Comparison of ENCODE assay signal across 8 mouse cellular contexts in the genomic region with DNA sequence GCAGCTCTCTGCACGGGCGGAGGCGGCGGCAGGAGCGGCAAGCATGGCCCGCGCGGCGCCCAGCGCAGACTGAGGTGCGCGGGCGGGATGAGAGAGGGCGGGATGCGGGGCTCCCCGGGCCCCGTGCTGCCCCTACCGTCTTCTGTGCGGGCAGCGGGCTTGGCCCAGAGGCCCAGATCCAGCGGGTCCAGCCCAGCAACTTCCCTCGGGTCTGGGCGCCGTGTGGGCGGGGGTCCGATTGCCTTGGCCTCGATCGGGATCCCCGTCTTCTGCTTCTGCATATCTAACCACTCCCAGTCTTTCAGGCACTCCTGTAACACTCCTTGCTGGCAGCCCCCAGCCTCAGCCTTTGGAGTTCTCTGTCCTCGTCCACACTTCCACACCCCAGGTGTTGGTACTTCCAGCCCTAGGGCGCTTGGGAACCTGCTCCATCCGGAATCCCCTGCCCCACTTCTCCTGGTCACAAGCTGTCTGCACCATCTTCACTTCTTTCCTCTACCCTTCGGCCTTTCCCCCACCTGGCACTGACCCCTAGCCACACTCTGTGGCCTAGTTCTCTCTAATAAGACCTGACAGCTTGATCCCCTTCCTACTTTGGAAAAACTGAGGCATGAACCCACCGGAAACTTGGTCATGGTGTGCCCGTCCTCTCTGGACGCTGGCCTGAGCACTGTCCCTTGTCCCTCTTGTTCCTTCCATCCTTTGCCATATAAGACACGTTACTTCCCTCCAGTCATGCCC. TPM values are rescaled to one million over a fixed set of nuclear protein-coding genes. Genes with fewer than 3 reads are reported as not detected.
A peak's percentile ranks its signal among the peaks of the same experiment; 100 is the strongest.
DNase-seq lines count a peak whose midpoint lies in the region; ATAC-seq and TF ChIP-seq lines count a peak whose summit lies in the region.

No protein-coding gene starts in this region.

- peak overlapping the region; percentile 72 for H3K4me3 ChIP-seq in kidney, adult 2 months (ENCODE audit: insufficient read depth, low read depth, low read length)
- peak overlapping the region; percentile 89 for H3K4me3 ChIP-seq in liver, embryonic 12.5 days
- H3K4me3 ChIP-seq in stomach, embryonic 15.5 days (replicated peaks) = peak overlapping the region; percentile 86

- H3K4me1 ChIP-seq in kidney, adult 2 months (ENCODE audit: control insufficient read depth, insufficient read depth, low read length) = peaks cover 15% of the 10 kb centered on the region; the same call in 1 of the 2 replicates
- peaks cover 71% of the 10 kb centered on the region for H3K4me1 ChIP-seq in liver, embryonic 12.5 days
- peaks cover 23% of the 10 kb centered on the region for H3K4me1 ChIP-seq in stomach, embryonic 15.5 days

- no peaks in the 10 kb centered on the region for H3K36me3 ChIP-seq in kidney, adult 2 months (ENCODE audit: control insufficient read depth, insufficient read depth, low read length)
- H3K36me3 ChIP-seq in liver, embryonic 12.5 days = peaks cover 34% of the 10 kb centered on the region
- no peaks in the 10 kb centered on the region; the same call in 1 of the 2 replicates for H3K36me3 ChIP-seq in stomach, embryonic 15.5 days

- TF ChIP-seq CTCF in kidney, adult 2 months (conservative IDR thresholded peaks at IDR 0.05; ENCODE audit: insufficient read depth, insufficient read length, low read depth, low read length) = no peak

- H3K9me3 ChIP-seq in liver, embryonic 12.5 days (replicated peaks) = no peaks in the 10 kb centered on the region
- H3K9me3 ChIP-seq in stomach, embryonic 15.5 days = no peaks in the 10 kb centered on the region

- DNase-seq in kidney, adult 2 months = no peak
- no peak for DNase-seq in kidney, postnatal 10 days
- peak; percentile 3 to 12 for DNase-seq in CD8-positive naive resting alpha-beta T cell, adult 2 months (ENCODE audit: low read depth in 2 of 2, low spot score in 2 of 2)
- peak; percentile 74 for DNase-seq in ZHBTc4 (ENCODE audit: low read depth, low spot score)
- DNase-seq in thymus, postnatal 14 days = no peak

- TF ChIP-seq POLR2A in kidney, adult 2 months (IDR thresholded peaks at IDR 0.05; ENCODE audit: low read depth, low read length) = no peak

- peak overlapping the region; percentile 37 for H3K27ac ChIP-seq in kidney, adult 2 months (ENCODE audit: insufficient read depth, low read depth, low read length)
- H3K27ac ChIP-seq in liver, embryonic 12.5 days = peak overlapping the region; percentile 98
- H3K27ac ChIP-seq in stomach, embryonic 15.5 days = peak overlapping the region; percentile 74

- H3K27me3 ChIP-seq in kidney, adult 2 months (replicated peaks; ENCODE audit: control insufficient read depth, insufficient read depth, low read length) = no peaks in the 10 kb centered on the region
- no peaks in the 10 kb centered on the region for H3K27me3 ChIP-seq in liver, embryonic 12.5 days (replicated peaks)
- H3K27me3 ChIP-seq in stomach, embryonic 15.5 days (replicated peaks) = no peaks in the 10 kb centered on the region

- peak overlapping the region; percentile 87 for H3K4me2 ChIP-seq in liver, embryonic 12.5 days
- peak overlapping the region; percentile 84 for H3K4me2 ChIP-seq in stomach, embryonic 15.5 days

- WGBS in kidney, adult 2 months = 5% methylated on average over 37 of the region's 37 CpGs
- 4% methylated on average over 31 of the region's 37 CpGs for WGBS in liver, embryonic 12.5 days (ENCODE audit: insufficient replicate concordance)
- WGBS in stomach, embryonic 15.5 days = 3% methylated on average over 33 of the region's 37 CpGs

- peak overlapping the region; percentile 91 for H3K9ac ChIP-seq in liver, embryonic 12.5 days
- peak overlapping the region; percentile 78 for H3K9ac ChIP-seq in stomach, embryonic 15.5 days

- ATAC-seq in granulocyte monocyte progenitor cell, adult 5-6 weeks (replicated peaks; ENCODE audit: poor library complexity, severe bottlenecking) = 0 out of 2 replicates have a peak, but pooled peaks have one; percentile 2
- ATAC-seq in liver, embryonic 12.5 days = peak; percentile 4
- no peak for ATAC-seq in stomach, embryonic 15.5 days (ENCODE audit: insufficient read depth, low FRiP score, low read depth)

RNA-seq across cellular contexts. Expression of gene St3gal2, which starts 0.5 kb away (rescaled TPM):
- polyA plus RNA-seq in kidney, adult 2 months (2012; rRNA removed) = 27.3 and 28.6 TPM in 2 replicates
- total RNA-seq in granulocyte monocyte progenitor cell, adult 5-6 weeks (2014; fragmentation: Nextera tagmentation) = 8.3 and 9.4 TPM in 2 replicates
- total RNA-seq in granulocyte monocyte progenitor cell, adult 5-6 weeks (2017) = 3.3 and 4.3 TPM in 2 replicates
- polyA plus RNA-seq in liver, embryonic 12.5 days (2016; fragmentation: Nextera tagmentation; extraction: Ambion mirVana) = 36.7 and 40.3 TPM in 2 replicates
- 17.1 and 17.6 TPM in 2 replicates for polyA plus RNA-seq in stomach, embryonic 15.5 days (2015; fragmentation: Nextera tagmentation; extraction: Ambion mirVana)

RNA-seq across cellular contexts. Expression of gene Fuk, which starts 17.9 kb away (rescaled TPM):
- 17.9 and 21.3 TPM in 2 replicates for polyA plus RNA-seq in kidney, adult 2 months (2012; rRNA removed)
- 3.9 and 4.4 TPM in 2 replicates for total RNA-seq in granulocyte monocyte progenitor cell, adult 5-6 weeks (2014; fragmentation: Nextera tagmentation)
- total RNA-seq in granulocyte monocyte progenitor cell, adult 5-6 weeks (2017) = 1.8 and 4.0 TPM in 2 replicates
- 5.1 and 5.7 TPM in 2 replicates for polyA plus RNA-seq in liver, embryonic 12.5 days (2016; fragmentation: Nextera tagmentation; extraction: Ambion mirVana)
- polyA plus RNA-seq in stomach, embryonic 15.5 days (2015; fragmentation: Nextera tagmentation; extraction: Ambion mirVana) = 10.6 and 11.4 TPM in 2 replicates

Comparison
In these comparisons a context has a peak if more than half of its experiments do, and no peak if none do; other contexts are left out.
1. DNase-seq: peak in CD8-positive naive resting alpha-beta T cell, adult 2 months (2 of 2) and ZHBTc4 (single experiment); none in kidney, adult 2 months (single experiment), kidney, postnatal 10 days (single experiment) and thymus, postnatal 14 days (single experiment).
2. H3K27ac ChIP-seq: peak in every context shown above with its lines; median percentile 98 in liver, embryonic 12.5 days; 74 in stomach, embryonic 15.5 days; 37 in kidney, adult 2 months.
3. Peak in every context shown above with its lines, with median percentiles within 50 percentile points of each other: H3K4me3 ChIP-seq.